Mouse (Mus musculus) ES-Bruce4 (cell line): ENCODE measurements around the gene Clec18a.

Experiments
- CTCF ChIP-seq: IDR thresholded peaks from one replicate; pipeline ENCODE4 v1.8.1; 2011; ENCODE audit warnings: low read depth, low read length
- POLR2A ChIP-seq: IDR thresholded peaks from one replicate; pipeline ENCODE4 v1.8.1; 2011; ENCODE audit warnings: low read length; ENCODE audit not compliant: insufficient read depth

DNA sequence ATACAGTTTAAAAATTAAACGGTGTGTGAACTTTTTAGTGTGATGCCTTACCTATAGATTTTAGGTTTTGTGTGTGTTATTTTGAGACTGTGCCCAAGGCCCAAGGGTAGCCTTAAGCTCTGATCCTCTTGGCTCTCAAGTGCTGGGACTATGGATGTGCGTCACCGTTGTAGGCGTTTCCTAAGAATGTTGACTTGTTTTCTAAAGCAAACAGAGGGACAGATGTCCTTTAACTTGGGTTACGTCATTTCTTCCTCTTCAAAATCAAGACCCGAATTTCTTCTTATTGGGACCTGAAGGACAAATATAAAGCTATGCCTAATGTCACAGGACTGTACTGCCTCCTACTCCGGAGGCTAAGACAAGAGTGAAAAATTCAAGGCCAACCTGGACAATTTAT, 59.3 kb downstream of the Clec18a start, which contains the start of gene Aars:
- no peak for TF ChIP-seq CTCF
- TF ChIP-seq POLR2A, result no peak
